Mouse (Mus musculus) midbrain, embryonic 14.5 days (tissue): ENCODE results near the gene Ext2. TPM values are rescaled to one million over a fixed set of nuclear protein-coding genes. Genes with fewer than 3 reads are reported as not detected.
A peak's percentile ranks its signal among the peaks of the same experiment; 100 is the strongest.

ENCODE experiments used
- ATAC-seq: fragments of 200-750 bp; cut with Nextera tagmentation; 2 replicates; pipeline ENCODE4 v1.8.0; 2017; ENCODE audit warnings: moderate number of reproducible peaks, moderate library complexity; ENCODE audit not compliant: low FRiP score, low TSS enrichment
- DNase-seq: peaks from one replicate; pipeline ENCODE4 v3.0.0-alpha.2; 2015
- H3K27ac ChIP-seq: fragments of 300-500 bp; sonication (generic); replicated peaks from 2 replicates; pipeline ENCODE4 v1.5.1; 2014; ENCODE audit warnings: mild to moderate bottlenecking, low read depth, low read length, moderate library complexity
- H3K27me3 ChIP-seq: fragments of 300-500 bp; sonication (generic); 2 replicates; pipeline ENCODE4 v1.6.1; 2014; ENCODE audit warnings: low read length, control low read depth, mixed read lengths; ENCODE audit not compliant: control insufficient read depth, insufficient read depth
- H3K36me3 ChIP-seq: fragments of 300-500 bp; sonication (generic); 2 replicates; pipeline ENCODE4 v1.6.1; 2014; ENCODE audit warnings: low read length, control low read depth; ENCODE audit not compliant: control insufficient read depth, insufficient read depth
- H3K4me1 ChIP-seq: fragments of 300-500 bp; sonication (generic); 2 replicates; pipeline ENCODE4 v1.6.1; 2014; ENCODE audit warnings: mild to moderate bottlenecking, antibody characterized with exemption, low read length, control low read depth; ENCODE audit not compliant: control insufficient read depth, insufficient read depth
- H3K4me2 ChIP-seq: fragments of 300-500 bp; sonication (generic); 2 replicates; pipeline ENCODE4 v1.6.1; 2014; ENCODE audit warnings: mild to moderate bottlenecking, low read length, moderate library complexity
- H3K4me3 ChIP-seq: fragments of 300-500 bp; sonication (generic); replicated peaks from 2 replicates; pipeline ENCODE4 v1.5.1; 2014; ENCODE audit warnings: low read depth, low read length
- H3K9ac ChIP-seq: fragments of 300-500 bp; sonication (generic); replicated peaks from 2 replicates; pipeline ENCODE4 v1.6.1; 2014; ENCODE audit warnings: mild to moderate bottlenecking, low read length, moderate library complexity
- H3K9me3 ChIP-seq: fragments of 300-500 bp; sonication (generic); 2 replicates; pipeline ENCODE4 v1.6.1; 2016; ENCODE audit warnings: low read length, control low read depth, mixed read lengths; ENCODE audit not compliant: control insufficient read depth
- WGBS: fragments of 180-500 bp; shearing (Covaris S2); extraction: QIAGEN DNeasy Blood & Tissue Kit; methylation state at CpG from one replicate; pipeline ENCODE4 v1.1.7; 2014; 5-methylcytosine and 5-hydroxymethylcytosine counted together
- polyA plus RNA-seq: library from polyadenylated mRNA; unstranded; fragments of >200 nt; fragmentation: Nextera tagmentation; extraction: Ambion mirVana; gene quantifications from 2 replicates; pipeline ENCODE4 v1.2.1, GENCODE M21; 2014

Ext2 gene
- polyA plus RNA-seq, 1 experiment from 2014 or later: 69.9 TPM

DNA sequence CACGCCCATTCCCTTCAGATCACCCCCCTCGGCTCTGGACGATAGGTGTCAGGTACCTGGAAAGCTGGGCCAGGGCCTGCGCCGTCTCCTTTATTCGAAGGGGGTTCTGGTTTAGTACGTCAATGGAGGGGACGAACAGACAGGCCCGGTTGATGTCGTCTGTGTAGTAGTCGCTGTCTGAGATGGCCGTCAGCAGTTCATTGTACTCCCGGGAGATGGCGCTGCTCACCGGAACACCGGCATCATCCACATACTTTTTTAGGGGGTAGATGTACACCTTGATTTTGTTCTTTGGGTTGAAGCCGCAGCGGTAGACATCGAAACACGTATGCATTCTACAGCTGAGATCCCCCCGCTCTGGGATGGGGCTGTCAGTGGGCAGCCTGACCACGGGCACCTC lies 9.0 kb downstream of the Ext2 start:
- Histone ChIP-seq H3K27me3 (no peaks in the 10 kb centered on the region), H3K9me3 (no peaks in the 10 kb centered on the region), H3K9ac (no peak overlapping the region), H3K4me3 (no peak overlapping the region), H3K27ac (no peak overlapping the region), H3K36me3 (peaks cover 44% of the 10 kb centered on the region), H3K4me2 (no peak overlapping the region), H3K4me1 (no peaks in the 10 kb centered on the region)
- DNase-seq: no peak
- no peak for ATAC-seq
- 94% methylated on average over 22 of the region's 22 CpGs for WGBS

DNA sequence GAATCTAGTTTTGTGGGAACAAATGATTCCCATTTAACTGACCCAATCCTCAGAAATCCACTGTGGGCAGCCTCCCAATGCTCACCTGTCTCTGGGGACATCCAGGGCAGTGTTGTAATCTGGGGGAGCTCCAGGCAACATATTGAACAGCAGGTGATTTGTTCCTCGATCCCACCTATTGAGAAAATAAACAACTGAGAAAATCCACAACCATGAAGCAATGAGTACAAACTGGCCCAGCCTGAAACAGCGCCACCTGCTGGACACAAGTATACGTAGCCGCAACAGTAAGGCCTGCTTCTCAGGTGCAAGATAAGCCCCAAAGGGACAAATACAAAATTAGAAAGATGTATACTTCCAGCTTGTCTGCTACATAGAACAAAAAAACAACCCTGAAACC lies 10.6 kb downstream of the Ext2 start:
- H3K4me2 ChIP-seq: no peak overlapping the region
- H3K27me3 ChIP-seq: no peaks in the 10 kb centered on the region
- peak; percentile 78 for DNase-seq
- peaks cover 53% of the 10 kb centered on the region for H3K36me3 ChIP-seq
- H3K27ac ChIP-seq: no peak overlapping the region
- no peaks in the 10 kb centered on the region for H3K4me1 ChIP-seq
- H3K9me3 ChIP-seq: no peaks in the 10 kb centered on the region
- ATAC-seq: no peak
- WGBS: 34% methylated on average over 4 of the region's 4 CpGs
- H3K9ac ChIP-seq: no peak overlapping the region
- H3K4me3 ChIP-seq: no peak overlapping the region

DNA sequence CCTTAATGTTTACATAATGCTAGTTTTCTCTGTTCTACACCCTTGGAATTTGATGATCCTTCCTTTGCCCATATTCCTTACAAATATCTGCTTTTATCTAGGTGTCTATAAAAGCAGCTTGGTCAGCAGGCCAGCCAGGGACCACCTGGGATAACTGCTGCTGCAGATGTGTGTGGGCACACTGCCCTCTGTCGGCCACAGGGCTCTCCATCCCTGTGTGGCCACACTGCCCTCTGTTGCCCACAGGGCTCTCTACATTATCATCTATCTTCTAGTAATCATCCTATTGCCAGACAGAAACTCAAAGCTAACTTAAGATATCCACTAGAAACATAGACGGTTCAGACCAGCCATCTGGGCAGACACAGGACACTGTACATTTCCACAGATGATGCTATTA lies 12.4 kb downstream of the Ext2 start:
- peak; percentile 55 for DNase-seq
- Histone ChIP-seq H3K27me3 (no peaks in the 10 kb centered on the region), H3K4me3 (no peak overlapping the region), H3K9me3 (no peaks in the 10 kb centered on the region), H3K27ac (no peak overlapping the region), H3K9ac (no peak overlapping the region), H3K36me3 (peaks cover 71% of the 10 kb centered on the region), H3K4me2 (no peak overlapping the region), H3K4me1 (no peaks in the 10 kb centered on the region)
- WGBS: 12% methylated on average over 2 of the region's 2 CpGs
- no peak for ATAC-seq

DNA sequence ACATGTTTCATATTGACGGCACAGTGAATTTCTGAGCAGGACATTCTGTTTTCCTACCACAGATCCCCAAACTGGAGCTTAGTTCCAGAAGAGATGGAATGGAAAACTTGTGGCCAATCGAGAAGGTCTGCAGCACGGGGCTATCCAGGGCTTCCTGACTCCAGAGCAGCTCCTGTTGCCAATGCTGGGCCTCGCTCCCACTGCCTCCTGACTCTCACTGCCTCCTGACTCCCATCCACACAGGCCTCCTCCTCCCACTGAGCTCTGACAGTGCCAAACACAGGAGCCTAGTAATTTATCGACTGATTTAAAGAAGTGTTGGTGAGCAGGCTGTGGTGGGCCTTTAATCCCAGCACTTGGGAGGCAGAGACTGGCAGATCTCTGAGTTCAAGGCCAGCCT lies 14.3 kb downstream of the Ext2 start:
- ATAC-seq: no peak
- Histone ChIP-seq H3K4me1 (no peaks in the 10 kb centered on the region), H3K9me3 (no peaks in the 10 kb centered on the region), H3K4me3 (no peak overlapping the region), H3K9ac (no peak overlapping the region), H3K36me3 (peaks cover 80% of the 10 kb centered on the region), H3K27me3 (no peaks in the 10 kb centered on the region), H3K27ac (no peak overlapping the region), H3K4me2 (no peak overlapping the region)
- DNase-seq: no peak
- 91% methylated on average over 5 of the region's 5 CpGs for WGBS

DNA sequence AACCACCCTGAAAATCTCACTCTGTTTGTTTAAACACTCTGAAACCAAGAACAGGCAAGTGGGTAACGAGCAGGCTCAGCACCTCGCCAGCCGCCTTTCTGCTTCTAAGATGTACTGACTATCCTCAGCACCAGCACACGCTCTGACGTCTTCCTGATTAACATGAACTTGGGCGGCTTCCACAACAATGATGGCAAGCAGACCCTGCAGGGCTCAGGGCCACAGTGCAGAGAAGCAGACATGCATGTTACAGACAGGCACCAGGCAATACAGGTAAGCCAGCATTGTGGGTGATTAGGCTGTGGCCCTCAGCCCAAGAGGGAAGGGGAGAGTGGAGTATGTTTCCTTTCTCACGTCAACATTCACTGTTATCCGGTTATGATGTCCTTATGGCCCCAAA lies 14.9 kb downstream of the Ext2 start:
- WGBS: 84% methylated on average over 8 of the region's 8 CpGs
- ATAC-seq: no peak

DNA sequence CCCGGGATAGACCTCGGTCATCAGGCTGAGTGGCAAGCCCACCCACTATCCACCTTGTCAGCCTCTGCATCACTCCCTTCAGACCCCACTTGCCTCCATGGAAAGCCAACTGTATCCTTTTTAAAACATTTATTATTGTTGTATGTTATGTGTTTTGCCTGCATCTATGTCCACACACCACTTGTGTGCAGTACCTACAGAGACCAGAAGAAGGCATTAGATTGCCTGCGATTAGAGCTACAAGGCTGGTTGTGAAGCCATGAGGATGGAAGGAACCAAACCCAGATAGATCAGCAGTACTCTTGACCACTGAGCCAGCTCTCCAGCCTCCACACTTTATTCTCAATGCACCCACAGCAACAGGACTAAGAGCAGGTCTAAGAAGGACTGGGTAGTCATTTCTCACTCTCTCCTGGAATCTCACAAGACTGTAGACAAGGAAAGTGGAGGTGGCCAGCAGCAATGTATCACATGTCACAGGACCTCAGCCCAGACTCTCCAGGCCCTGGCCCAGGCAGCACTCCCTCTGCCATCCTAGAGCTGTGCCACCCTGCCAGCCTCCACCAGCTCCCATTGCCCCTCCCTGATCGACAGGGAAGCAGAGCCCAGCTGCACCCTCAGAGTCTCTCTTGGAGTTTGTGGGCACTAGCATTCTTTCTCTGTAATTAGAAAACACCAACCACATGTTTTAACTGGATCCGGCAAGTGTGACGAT lies 15.7 kb downstream of the Ext2 start:
- Histone ChIP-seq H3K9ac (no peak overlapping the region), H3K4me2 (no peak overlapping the region), H3K27ac (no peak overlapping the region), H3K36me3 (peaks cover 76% of the 10 kb centered on the region), H3K4me1 (no peaks in the 10 kb centered on the region), H3K27me3 (no peaks in the 10 kb centered on the region), H3K4me3 (no peak overlapping the region), H3K9me3 (no peaks in the 10 kb centered on the region)
- DNase-seq (no peak), ATAC-seq (no peak)
- WGBS: 96% methylated on average over 6 of the region's 6 CpGs

More for the DNA sequence above, 14.9 kb downstream of the Ext2 start:
- no peak for DNase-seq
- Histone ChIP-seq H3K27ac (no peak overlapping the region), H3K9ac (no peak overlapping the region), H3K27me3 (no peaks in the 10 kb centered on the region), H3K9me3 (no peaks in the 10 kb centered on the region), H3K4me3 (no peak overlapping the region), H3K36me3 (peaks cover 76% of the 10 kb centered on the region), H3K4me2 (no peak overlapping the region), H3K4me1 (no peaks in the 10 kb centered on the region)

DNA sequence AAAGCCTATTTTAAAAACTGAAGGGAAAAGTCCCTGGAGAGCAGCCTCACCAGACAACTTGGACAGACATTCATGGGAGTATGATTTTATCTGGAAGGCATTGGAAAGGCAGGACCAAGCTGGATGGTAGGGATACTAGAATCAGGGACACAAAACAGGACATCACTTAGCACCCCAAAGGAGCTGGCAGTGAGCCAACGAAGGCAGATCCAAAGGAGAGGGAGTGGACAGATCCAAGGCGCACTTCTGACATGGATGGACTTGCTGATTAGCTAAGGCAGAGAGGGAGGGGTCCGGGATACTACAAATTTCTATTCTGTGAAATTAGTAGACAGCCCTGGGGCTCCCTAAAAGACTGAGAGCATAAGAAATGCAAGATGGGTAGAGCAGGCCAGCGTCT lies 16.8 kb downstream of the Ext2 start:
- no peaks in the 10 kb centered on the region for H3K9me3 ChIP-seq
- H3K4me1 ChIP-seq: no peaks in the 10 kb centered on the region
- DNase-seq (no peak), ATAC-seq (no peak)
- no peak overlapping the region for H3K9ac ChIP-seq
- H3K36me3 ChIP-seq: peaks cover 68% of the 10 kb centered on the region
- no peaks in the 10 kb centered on the region for H3K27me3 ChIP-seq
- H3K4me2 ChIP-seq: no peak overlapping the region
- H3K27ac ChIP-seq: no peak overlapping the region
- no peak overlapping the region for H3K4me3 ChIP-seq
- WGBS: 88% methylated on average over 4 of the region's 4 CpGs

DNA sequence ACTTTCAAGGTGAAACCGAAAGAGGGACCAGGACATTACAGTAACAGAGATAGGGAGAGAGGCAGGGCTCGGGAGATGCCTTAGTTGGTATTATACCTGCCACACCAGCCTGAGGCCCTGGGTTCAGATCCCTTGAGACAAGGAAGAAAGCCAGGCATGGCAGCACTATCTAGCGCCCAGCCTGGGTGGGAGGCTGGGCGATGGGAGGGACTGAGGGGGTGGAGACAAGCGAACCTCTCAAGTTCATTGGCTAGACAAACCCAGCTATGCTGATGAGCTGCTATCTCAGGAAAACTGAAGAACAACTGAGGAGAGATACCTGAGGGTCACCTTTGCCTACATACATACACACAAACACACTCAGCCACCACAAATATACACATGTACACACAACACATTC lies 17.3 kb downstream of the Ext2 start:
- Histone ChIP-seq H3K27me3 (no peaks in the 10 kb centered on the region), H3K4me2 (no peak overlapping the region), H3K4me3 (no peak overlapping the region), H3K9me3 (no peaks in the 10 kb centered on the region), H3K4me1 (no peaks in the 10 kb centered on the region), H3K9ac (no peak overlapping the region), H3K27ac (no peak overlapping the region), H3K36me3 (peaks cover 64% of the 10 kb centered on the region)
- ATAC-seq (no peak), DNase-seq (no peak)
- WGBS: 78% methylated on average over 5 of the region's 5 CpGs

DNA sequence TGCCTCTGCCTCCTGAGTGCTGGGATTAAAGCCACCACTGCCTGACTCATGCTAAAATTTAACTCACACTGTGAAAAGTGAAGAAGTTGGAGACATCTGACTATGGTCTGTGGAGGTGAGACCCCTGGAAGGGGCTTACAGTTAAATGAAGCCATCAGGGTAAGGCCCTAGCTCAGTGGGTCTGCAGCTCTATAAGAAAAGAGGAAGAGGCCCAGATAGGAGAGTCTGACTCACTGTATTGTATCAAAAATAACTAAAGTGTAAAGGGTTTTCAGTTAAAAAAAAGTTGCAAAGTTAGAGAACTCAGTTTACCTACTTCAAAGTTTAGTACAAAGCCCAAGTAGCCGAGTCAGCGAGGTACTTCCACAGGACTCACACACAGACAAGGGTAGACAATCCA lies 19.4 kb downstream of the Ext2 start:
- DNase-seq: no peak
- ATAC-seq: no peak
- H3K36me3 ChIP-seq: peaks cover 62% of the 10 kb centered on the region
- no peak overlapping the region for H3K27ac ChIP-seq
- no peaks in the 10 kb centered on the region for H3K27me3 ChIP-seq
- no peak overlapping the region for H3K4me3 ChIP-seq
- no peak overlapping the region for H3K9ac ChIP-seq
- H3K4me1 ChIP-seq: no peaks in the 10 kb centered on the region
- 95% methylated on average over 2 of the region's 2 CpGs for WGBS
- H3K9me3 ChIP-seq: no peaks in the 10 kb centered on the region
- H3K4me2 ChIP-seq: no peak overlapping the region
